Mouse (Mus musculus): ENCODE measurements around the gene Mettl8.

Mettl8 gene

DNA sequence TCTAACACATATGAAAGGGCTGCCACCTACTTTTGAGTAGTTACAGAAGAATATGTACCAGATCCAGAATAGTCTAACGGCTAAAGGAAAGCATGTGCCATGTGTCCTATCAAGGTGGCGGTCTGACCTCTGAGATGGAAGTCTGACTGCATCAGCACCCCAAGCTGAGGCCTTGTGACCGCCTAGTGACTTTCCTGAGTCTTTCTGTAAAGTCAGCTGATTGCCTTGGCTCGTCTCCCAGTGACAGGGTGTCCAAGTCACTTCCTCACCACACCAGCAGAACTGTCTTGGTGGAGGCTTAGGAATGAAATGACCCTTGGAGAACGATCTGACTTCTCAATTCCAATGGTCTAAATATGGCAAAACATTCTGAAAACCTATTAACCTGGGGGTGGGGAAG, 77.1 kb downstream of the Mettl8 start:
- DNase-seq, result no peak

DNA sequence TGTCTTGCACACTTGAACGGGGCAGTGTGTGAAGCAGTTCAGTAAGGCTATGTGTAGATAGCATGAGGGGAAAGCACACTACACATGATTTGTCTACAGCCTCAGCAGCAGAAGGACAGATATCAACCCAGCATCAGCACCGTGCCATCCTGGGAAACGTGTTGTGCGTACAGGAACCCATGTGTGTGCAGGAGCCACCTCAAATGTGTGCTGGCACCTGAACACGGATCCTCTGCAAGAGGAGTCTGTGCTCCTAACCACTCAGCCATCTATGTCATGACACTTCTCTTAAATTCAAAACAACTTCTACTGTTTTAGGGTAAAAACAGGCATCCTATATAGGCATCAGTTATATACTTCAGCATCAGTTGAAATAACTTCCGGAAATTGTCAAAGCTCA, 80.6 kb downstream of the Mettl8 start:
- no peak for DNase-seq

DNA sequence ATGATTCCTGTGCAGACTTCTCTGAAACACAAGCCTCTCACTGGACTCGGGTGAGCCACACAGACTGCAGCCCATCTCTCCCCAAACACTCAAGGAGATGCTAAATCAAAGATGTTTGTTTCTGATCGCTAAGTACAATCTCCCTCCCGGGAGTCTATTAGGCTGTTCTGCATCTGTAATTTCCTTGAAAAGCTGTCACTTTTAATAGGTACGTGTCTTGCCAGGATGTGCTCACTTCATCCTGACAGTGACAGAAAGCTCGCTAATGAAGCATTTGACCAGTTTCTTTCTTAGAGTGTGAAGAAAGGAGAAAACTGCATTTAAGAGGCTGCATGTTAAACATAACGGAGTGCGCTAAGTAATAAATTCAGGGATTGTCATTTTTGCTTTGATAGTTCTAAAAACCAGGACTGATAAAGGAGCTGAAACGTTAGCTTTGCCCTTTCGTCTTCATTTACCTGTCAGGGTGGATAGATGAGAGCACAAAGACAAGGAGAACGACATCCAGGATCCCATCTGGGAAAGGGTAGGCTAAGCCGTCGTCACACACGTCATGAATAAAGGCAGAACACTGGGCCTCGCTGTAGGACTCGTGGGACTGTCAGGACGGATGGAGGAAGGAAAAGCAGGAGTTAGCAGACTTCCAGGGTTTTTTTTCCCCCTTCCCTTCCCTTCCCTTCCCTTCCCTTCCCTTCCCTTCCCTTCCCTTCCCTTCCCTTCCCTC, 82.4 kb downstream of the Mettl8 start:
- DNase-seq, result no peak

DNA sequence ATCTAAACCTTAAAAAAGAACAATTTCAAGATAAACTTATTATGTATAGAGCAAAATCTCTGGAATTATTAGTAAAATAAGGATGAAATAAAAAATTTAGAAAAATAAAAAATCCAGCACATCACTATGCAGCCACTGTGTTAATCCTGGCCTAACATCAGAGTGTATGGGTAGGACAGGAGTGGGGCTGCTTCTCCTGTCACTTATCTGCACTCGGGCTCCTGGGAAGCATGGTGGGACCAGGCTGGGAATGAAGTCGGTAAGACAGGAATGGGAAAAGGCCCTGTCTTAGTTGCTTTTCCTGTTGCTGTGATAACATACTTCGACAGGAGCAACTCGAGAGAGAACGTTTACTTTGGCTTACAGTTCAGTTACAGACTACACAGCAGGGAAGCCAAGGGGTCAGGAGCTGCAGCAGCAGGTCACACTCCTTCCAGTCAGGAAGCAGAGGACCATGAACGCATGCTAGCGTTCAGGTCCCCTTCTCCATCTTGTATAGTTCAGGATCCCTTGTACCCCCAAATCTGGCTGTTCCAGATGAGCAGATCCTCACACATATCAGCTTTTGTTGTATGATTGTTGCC, 85.1 kb downstream of the Mettl8 start:
- no peak for DNase-seq

DNA sequence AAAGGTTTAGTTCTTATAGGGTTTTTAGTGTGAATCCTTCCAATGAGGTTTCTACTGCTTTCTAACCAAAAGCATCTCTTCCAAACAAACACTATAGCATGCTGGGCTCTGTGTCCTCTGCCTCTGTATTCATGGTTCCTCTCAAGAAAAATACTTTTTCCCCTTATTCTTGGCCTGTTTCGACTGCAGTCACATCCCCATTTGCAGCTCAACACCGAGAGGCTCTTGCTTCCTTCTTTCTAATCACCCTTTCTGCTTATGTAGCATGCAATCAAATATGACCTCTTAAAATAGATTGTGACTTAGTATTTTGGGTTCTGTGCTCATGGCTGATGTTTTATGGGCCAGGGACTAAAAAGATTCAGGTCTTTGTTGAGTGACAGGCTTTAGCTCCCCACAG, 87.1 kb downstream of the Mettl8 start:
- DNase-seq, result peak; percentile 28 to 38

DNA sequence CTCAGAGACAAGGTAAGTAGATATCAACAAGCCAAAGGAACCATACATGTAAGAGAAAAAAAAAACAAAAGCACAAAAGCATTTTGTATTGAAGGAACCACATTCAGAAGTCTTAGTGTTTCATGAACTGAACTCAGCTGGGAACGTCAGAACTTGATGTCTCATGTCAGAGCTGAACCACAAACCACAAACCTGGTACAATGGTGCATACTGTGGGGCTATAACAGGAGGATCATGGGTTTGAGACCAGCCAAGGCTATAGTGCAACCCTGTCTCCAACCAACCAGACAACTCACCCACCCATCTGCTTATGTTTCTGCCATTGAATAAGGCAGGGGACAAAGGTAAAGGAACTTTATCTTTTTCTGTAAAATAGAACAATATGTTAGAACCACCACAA, 88.2 kb downstream of the Mettl8 start:
- DNase-seq, result peak; percentile 31 to 37

DNA sequence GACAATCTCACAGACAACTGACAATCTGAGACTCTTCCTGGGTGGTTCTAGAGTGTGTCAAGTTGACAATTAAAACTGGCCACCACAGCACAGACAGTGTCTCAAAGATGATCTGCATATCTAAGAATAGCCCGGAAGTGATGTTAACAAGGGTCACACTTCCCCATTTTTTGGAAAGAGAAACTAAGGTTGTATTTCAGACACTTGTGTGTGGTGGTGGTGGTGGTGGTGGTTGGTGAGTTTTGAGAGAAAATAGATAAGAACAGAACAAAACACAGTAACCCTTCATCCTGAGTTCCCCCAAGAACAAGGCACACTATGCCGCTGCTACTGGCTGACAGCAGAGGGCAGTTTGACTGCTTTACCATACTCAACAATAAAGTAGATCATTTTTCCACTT, 90.6 kb downstream of the Mettl8 start:
- DNase-seq, result peak; percentile 73 to 77

DNA sequence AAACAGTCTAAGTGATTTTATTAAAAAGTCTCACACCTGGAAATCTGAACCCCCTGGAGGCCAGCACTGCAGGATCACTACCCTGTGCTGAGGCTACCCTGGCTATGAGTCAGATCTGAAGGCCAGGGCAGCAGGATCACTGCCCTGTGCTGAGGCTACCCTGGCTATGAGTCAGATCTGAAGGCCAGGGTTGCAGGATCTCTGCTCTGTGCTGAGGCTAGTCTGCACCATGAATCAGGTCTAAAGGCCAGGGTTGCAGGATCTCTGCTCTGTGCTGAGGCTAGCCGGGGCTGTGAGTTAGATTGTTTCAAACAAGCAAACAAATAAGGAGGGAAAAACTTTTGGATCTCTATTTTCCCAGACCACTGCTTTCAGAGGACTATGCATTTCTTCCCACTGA, 92.5 kb downstream of the Mettl8 start:
- no peak for DNase-seq

DNA sequence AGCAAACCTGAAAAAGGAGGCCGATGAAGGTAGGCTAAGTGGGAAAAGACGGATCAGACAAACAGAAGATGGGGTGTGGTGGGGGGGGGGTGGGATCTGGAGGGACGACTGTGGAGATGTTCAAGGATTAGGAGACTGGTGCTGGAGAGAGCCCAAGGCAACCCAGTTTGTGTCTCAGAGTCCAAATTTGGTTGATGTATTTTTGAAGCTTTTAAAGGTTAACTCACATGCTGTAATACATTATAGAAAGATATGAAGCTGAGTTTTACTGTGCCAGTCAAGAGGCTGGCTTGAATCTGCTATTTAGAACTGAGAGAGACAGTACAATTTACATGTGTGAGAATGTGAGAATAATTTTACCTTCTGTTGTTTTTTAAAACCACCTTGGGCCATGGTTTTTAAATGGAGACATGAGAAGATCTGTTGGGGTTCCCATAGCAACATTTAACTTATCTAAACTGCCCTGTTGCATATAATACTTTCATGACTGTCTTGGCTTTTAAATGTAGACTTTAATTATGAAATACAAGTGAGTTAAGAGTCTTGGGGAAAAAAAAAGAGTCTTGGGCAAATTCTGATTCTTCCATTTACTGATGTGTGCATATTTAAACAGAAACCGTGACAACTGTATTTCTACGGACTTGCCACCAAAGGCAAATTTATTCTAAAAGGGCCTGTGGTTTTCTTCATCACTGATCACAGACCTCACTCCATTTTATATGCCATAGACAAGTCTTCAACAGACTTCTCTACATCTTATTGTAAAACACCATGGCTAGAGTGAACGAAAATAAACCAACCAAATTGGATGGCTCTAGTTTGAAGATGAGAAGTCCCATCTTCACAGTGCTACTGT, 94.1 kb downstream of the Mettl8 start:
- DNase-seq, result no peak

DNA sequence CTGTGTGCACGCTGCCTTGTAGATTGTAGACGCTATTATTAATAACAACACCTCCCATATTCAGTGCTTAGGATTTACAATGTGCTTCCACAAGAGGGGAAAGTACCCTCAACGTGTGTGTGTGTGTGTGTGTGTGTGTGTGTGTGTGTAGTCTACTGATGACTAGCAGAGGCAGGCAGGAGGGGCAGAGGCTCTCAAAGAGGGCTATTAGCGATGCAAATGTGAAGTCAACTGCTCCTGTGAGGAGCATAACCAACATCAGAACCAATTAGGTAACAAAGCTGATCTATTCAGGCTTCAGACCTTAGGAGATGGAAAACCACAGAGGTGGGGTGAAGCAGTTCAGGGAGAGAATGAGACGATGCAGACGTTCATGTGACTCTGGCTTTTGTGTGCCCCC, 95.3 kb downstream of the Mettl8 start:
- DNase-seq, result no peak

DNA sequence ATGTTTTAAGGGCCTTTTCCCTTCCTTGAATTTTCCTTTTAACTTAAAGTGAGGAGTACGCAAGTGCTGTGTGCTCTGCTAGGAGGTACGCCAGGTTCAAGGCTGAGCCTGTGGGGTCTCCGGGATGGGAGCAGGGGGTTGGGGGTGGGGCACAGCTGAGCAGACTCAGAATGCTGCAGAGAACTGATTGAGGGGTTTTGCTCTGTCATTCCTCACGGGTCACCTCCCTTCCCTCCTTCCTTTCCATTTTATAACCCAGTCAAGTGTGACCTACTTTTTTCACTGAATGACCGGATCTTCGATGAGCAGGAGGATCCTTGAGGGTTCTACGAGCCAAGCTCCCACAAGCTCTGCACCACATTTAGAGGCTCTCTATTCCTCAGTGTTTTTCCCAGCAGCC, 96.0 kb downstream of the Mettl8 start:
- no peak for DNase-seq

DNA sequence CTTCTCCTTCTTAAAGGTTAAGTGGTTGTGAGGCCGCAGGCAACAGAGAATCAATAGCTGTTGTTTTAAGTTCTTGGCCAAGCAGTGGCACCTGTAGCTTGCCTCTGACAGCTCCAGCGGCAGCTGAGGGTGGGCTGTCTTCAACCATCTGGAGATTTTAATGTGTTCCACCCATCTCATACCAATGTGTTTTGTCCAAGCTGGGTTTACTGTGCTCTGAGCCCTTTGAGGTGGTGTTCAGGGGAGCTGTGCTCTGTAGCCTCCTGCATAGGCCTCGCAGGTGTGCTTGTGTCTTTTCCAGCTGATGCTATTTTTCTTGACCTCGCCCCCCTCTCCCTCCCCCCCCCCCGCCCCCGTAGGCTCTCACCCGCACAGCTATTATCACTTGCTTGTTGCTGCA, 96.8 kb downstream of the Mettl8 start:
- DNase-seq, result no peak

DNA sequence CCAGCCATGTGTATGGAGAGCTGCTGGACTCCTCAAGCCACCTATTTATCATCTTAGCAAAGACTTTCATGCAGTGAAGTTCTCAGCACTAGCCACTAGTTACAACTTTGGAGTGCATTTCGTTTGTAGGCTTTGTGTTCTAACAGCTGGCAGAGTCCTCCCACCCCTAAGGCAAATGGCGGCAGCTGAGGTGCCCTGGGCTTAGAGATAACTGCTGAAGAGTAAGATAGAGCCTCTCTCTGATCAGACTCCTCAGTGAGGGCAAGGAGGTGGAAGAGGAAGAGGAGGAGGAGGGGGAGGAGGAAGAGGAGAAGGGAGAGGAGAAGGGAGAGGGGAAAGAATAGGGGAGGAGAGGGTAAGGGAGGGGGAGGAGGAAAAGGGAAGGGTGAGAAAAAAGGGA, 101.8 kb downstream of the Mettl8 start:
- DNase-seq, result no peak

DNA sequence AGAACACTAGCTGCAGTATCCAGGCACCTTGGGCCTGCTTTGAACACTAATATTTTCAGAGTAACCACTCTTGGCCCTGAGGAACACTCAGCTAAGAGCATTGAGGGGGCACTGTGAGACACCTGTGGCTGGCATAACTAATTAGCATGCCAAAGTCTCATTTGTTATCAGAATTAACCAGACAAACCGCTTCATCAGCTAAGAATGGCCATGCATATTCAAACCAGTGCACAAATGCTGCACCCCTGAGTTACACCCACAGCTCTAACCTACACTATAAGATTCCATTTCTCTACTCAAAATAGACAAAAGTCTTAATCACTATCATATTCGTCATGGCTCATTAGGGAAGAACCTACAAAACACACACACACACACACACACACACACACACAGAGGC, 103.4 kb downstream of the Mettl8 start:
- no peak for DNase-seq

DNA sequence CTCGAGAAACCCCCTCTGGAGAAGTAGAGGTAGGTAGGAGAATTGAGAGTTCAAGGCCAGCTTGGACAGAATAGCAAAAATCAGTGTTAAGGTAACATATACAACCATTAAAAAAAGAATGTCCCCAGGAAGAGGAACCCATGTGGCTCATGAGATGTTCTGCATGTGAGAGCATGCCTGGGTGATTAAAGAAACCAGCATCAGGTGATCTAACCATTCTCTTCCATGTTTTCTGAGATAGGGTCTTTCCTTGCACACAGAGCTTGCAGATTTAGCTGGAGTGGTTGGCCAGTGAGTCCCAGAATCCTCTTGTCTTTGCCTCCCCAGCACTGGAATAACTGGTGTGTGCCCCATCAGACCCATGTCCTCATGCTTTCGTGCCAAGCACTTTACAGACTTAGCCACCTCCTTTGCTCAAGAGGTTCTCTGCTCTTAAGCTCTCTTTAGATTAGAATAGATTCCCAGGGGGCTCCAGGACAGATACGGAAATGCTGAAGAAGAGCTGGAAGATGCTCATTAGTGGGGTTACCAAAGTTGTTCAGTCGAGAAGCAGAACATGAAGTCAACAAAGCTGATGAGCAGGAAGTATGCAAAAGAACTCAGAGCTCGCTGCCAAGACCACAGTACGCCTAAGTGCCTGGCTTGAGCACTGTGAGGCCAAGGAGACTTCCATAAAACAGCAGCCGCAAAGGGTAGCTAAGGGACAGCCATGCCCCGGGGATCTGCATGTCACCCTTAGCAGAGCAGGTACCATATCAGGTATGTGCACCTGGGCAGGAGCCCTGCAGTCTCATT, 110.7 kb downstream of the Mettl8 start:
- DNase-seq, result peak; percentile 49 to 53

DNA sequence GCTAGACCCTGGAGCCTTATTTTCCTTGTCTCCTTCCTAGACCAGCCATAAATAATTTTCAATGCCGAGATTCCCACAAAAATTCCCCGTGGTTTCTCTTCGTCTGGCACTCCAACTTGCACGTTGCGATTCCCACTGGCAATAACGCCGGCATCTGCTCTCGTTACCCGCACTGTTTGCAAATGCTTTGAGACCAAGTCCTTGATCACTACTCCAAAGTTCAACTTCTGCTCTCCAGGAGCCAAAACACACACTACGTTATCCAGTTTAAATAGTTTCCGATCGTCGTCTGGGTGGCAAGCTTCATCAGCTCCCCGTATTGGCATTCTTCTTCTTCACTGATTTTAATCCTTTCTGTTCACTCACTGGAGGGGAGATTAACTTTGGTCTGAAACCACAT, 114.6 kb downstream of the Mettl8 start:
- DNase-seq, result no peak

DNA sequence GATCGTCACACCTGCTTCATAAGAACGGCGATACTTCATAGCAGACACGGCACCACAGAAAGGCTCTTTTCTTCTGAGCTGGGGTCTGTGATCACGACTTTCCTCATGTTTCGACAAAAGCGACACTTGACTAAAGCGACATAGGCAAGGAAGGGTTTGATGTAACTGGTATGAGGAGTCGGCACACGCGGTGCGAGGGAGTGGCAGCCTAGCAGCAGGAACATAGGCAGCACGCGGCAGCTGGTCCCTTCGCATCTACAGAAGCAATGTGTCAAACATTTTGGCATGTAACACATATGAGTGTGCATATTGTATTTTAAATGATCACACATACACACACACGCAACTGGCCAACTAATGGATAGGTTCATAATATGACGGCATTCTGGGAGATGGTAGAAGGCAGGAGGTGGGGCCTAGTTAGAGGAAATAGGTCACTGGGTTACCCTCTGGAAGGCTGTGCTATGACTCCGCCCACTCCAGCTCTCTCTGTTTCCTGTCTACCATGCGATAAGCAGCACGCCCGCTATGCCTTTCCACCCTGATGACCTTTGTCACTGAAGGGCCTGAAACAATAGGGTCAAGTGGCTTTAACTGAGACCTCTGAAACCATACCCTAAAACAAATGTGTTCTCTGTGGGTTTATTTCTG, 116.4 kb downstream of the Mettl8 start:
- DNase-seq, result peak; percentile 20 to 45

DNA sequence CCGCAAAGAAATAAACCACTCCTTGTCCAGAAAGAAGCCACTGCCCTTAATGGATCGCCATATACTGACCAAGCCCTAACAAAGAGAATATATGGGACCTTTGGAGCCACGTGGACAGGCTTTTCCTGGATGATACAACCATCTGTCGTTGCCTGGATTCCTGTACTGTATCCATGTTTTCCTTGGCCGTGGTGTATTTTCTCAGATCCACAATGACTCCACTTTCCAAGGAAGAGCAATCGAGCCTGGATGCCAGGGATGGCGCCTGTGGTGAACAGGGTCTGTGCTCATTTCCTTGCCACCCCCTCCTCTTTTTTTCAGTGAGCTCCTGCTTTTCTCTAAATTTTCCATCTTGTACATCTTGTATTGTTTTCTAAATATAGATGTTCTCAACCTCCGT, 120.6 kb downstream of the Mettl8 start:
- no peak for DNase-seq

DNA sequence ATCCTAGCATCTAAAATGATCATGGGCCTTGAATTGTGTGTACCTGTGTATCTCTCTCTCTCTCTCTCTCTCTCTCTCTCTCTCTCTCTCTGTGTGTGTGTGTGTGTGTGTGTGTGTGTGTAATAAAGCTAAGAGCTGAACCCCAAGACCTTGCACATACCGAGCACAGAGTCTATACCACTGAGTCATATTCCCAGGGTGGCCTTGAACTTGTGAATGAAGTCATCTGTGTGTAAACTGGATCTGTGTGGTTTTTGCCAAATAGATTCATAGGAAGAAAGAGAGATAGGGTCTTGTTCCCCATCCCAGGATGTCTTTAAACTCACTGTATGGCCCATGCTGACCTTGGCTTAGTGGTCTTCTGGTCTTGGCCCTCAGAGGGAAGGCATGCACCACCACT, 121.9 kb downstream of the Mettl8 start:
- no peak for DNase-seq

DNA sequence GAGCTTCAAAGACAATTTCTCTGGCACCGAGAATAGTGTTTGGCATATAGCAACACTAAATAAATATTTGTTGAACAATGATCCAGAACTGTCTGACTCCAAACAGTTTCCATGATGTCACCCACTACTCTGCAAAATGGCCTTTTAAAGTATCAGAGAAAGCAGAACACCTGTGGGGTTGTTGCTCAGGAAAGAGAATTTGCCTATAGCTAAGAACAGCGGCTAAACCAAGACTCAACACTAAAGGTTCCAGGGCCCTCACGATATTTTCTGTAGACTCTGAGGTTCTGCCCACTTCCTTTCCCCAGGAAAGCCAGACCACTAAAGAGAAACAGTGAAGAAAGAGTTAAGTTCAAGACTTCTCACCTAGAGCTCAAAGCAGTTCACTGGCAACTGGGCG, 122.4 kb downstream of the Mettl8 start:
- peak; percentile 64 to 70 for DNase-seq

DNA sequence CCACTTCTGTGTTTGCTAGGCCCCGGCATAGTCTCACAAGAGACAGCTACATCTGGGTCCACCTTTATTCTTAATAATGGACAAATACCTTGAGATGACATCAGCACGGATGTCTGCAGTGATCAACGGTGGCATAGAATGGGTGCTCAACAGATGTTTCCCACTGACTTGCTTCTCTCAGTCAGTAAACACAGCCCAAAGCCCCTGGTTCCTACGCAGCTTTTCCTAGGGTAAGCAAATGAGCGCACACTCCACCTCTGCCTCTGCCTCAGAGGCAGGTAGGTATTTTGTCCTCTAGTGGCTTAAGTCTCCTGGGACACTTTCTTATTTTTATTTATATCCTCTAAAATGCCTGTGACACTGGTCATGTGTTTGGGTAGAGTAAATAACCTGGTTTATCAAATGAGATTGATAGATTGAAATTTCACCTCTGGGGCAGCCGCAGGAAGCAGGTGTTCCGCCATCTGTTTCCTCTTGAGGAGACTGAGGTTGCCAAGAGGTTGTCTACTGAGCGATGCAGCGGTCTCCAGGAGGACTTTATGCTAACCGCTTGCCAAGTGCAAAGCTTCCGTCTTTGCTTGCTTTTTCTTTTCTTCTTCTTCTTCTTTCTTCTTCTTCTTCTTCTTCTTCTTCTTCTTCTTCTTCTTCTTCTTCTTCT, 124.6 kb downstream of the Mettl8 start:
- peak; percentile 80 to 85 for DNase-seq

DNA sequence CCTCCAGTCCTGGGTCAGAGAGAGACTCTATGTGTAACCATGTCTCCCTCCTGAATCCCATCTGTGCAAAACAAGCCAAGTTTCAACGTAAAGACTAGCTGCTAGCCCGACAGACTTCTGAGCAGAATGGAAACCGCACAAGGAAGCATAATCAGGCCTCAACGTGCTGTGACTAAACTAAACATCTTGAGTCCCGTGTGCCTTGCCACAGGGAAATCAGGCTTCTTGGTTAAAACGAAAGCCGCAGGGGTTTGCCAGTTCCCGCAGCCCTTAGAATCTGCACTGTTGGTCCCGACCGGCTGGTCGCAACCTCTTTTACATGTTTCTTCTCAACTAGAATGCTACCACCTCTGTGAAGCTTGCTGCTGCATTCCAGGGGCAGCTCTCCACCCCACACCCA, 125.7 kb downstream of the Mettl8 start:
- DNase-seq, result no peak
